Mouse (Mus musculus) kidney, postnatal 0 days (tissue): ENCODE measurements around the gene Gm45062. TPM values are rescaled to one million over a fixed set of nuclear protein-coding genes. Genes with fewer than 3 reads are reported as not detected.

ENCODE experiments used
- ATAC-seq: fragments of 200-750 bp; cut with Nextera tagmentation; replicated peaks from 2 replicates; pipeline ENCODE4 v1.8.0; 2017; ENCODE audit warnings: low read depth, moderate number of reproducible peaks, moderate TSS enrichment, moderate library complexity; ENCODE audit not compliant: low FRiP score
- DNase-seq: peaks from one replicate; pipeline ENCODE4 v3.0.0-alpha.2; 2016; ENCODE audit warnings: low spot score
- H3K27ac ChIP-seq: fragments of 300-500 bp; sonication (generic); 2 replicates; pipeline ENCODE4 v1.5.1; 2014; ENCODE audit warnings: mild to moderate bottlenecking
- H3K27me3 ChIP-seq: fragments of 300-500 bp; sonication (generic); 2 replicates; pipeline ENCODE4 v1.6.1; 2014; ENCODE audit warnings: low read length, mixed read lengths; ENCODE audit not compliant: insufficient read depth
- H3K36me3 ChIP-seq: fragments of 300-500 bp; sonication (generic); 2 replicates; pipeline ENCODE4 v1.6.1; 2014; ENCODE audit warnings: low read length, mixed read lengths; ENCODE audit not compliant: insufficient read depth
- H3K4me1 ChIP-seq: fragments of 300-500 bp; sonication (generic); replicated peaks from 2 replicates; pipeline ENCODE4 v1.6.1; 2014; ENCODE audit warnings: antibody characterized with exemption, low read length, mixed read lengths; ENCODE audit not compliant: insufficient read depth
- H3K4me2 ChIP-seq: fragments of 300-500 bp; sonication (generic); 2 replicates; pipeline ENCODE4 v1.6.1; 2014; ENCODE audit warnings: mild to moderate bottlenecking, low read length, moderate library complexity, mixed read lengths
- H3K4me3 ChIP-seq: fragments of 300-500 bp; sonication (generic); replicated peaks from 2 replicates; pipeline ENCODE4 v1.5.1; 2014; ENCODE audit warnings: low read depth, low read length
- H3K9ac ChIP-seq: fragments of 300-500 bp; sonication (generic); 2 replicates; pipeline ENCODE4 v1.6.1; 2014; ENCODE audit warnings: low read depth, low read length
- H3K9me3 ChIP-seq: fragments of 300-500 bp; sonication (generic); replicated peaks from 2 replicates; pipeline ENCODE4 v1.6.1; 2016; ENCODE audit warnings: low read length, inconsistent platforms, mixed read lengths
- CTCF ChIP-seq: IDR thresholded peaks from 2 replicates; pipeline ENCODE4 v1.5.1; 2016; ENCODE audit warnings: antibody characterized with exemption, low read depth, mild to moderate bottlenecking, moderate library complexity
- WGBS: fragments of 180-500 bp; shearing (Covaris S2); extraction: QIAGEN DNeasy Blood & Tissue Kit; methylation state at CpG from one replicate; pipeline ENCODE4 v1.1.7; 2014; 5-methylcytosine and 5-hydroxymethylcytosine counted together
- polyA plus RNA-seq: library from polyadenylated mRNA; unstranded; fragments of >200 nt; fragmentation: Nextera tagmentation; extraction: Ambion mirVana; gene quantifications from 2 replicates; pipeline ENCODE4 v1.2.1, GENCODE M21; 2015

Gene Gm45062
- polyA plus RNA-seq, 1 experiment from 2014 or later = 5.0 TPM

DNA sequence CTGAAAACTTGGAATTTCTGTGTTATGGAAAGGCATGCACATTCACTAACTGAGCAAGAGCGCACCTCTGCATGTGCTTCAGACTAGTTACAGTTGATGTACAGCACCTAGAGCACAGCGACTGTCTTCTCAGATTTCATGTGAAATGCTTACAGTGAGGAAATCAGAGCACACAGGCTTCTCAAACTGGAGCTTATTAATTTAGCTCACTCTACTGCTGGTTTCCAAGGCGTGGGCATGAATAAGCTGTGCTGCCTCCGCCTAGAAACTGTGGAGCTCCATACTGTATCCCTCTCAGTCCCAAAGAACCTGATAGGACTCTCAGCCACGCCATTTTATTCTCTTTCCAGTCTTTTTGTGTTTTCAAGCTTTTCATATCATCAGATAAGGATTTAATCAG lies 143.9 kb downstream of the Gm45062 start:
- Histone ChIP-seq H3K27ac (no peak overlapping the region), H3K27me3 (no peaks in the 10 kb centered on the region), H3K4me2 (no peak overlapping the region), H3K9ac (no peak overlapping the region), H3K9me3 (no peaks in the 10 kb centered on the region), H3K4me3 (no peak overlapping the region), H3K4me1 (no peaks in the 10 kb centered on the region), H3K36me3 (no peaks in the 10 kb centered on the region)
- 80% methylated on average over 5 of the region's 5 CpGs for WGBS
- TF ChIP-seq CTCF = no peak
- ATAC-seq (no peak), DNase-seq (no peak)

- H3K27ac ChIP-seq = no peak overlapping the region
- 84% methylated on average over 5 of the region's 5 CpGs for WGBS
- H3K4me1 ChIP-seq = no peaks in the 10 kb centered on the region
- H3K27me3 ChIP-seq = no peaks in the 10 kb centered on the region
- H3K9me3 ChIP-seq = no peaks in the 10 kb centered on the region
- DNase-seq (no peak), ATAC-seq (no peak)
- no peak overlapping the region for H3K4me3 ChIP-seq
- H3K4me2 ChIP-seq = no peak overlapping the region
- no peaks in the 10 kb centered on the region for H3K36me3 ChIP-seq
- TF ChIP-seq CTCF = no peak
- H3K9ac ChIP-seq = no peak overlapping the region
These were observed 146.6 kb downstream of the Gm45062 start for GRCm38 (mm10) chr6:8405844-8406243.

- no peak overlapping the region for H3K4me3 ChIP-seq
- ATAC-seq (no peak), DNase-seq (no peak)
- no peaks in the 10 kb centered on the region for H3K4me1 ChIP-seq
- H3K4me2 ChIP-seq = no peak overlapping the region
- H3K27ac ChIP-seq = no peak overlapping the region
- no peak overlapping the region for H3K9ac ChIP-seq
- H3K27me3 ChIP-seq = no peaks in the 10 kb centered on the region
- TF ChIP-seq CTCF = no peak
- H3K36me3 ChIP-seq = no peaks in the 10 kb centered on the region
- H3K9me3 ChIP-seq = no peaks in the 10 kb centered on the region
- 81% methylated on average over 2 of the region's 2 CpGs for WGBS
These were observed 149.1 kb downstream of the Gm45062 start for GRCm38 (mm10) chr6:8408332-8408731.

GRCm38 (mm10) chr6:8409865-8410264 lies 150.6 kb downstream of the Gm45062 start:
- H3K27me3 ChIP-seq = no peaks in the 10 kb centered on the region
- H3K9me3 ChIP-seq = no peaks in the 10 kb centered on the region
- H3K4me1 ChIP-seq = no peaks in the 10 kb centered on the region
- TF ChIP-seq CTCF = no peak
- H3K27ac ChIP-seq = no peak overlapping the region
- H3K9ac ChIP-seq = no peak overlapping the region
- ATAC-seq (no peak), DNase-seq (no peak)
- WGBS = 90% methylated on average over 4 of the region's 4 CpGs
- H3K36me3 ChIP-seq = no peaks in the 10 kb centered on the region
- no peak overlapping the region for H3K4me3 ChIP-seq
- H3K4me2 ChIP-seq = no peak overlapping the region

DNA sequence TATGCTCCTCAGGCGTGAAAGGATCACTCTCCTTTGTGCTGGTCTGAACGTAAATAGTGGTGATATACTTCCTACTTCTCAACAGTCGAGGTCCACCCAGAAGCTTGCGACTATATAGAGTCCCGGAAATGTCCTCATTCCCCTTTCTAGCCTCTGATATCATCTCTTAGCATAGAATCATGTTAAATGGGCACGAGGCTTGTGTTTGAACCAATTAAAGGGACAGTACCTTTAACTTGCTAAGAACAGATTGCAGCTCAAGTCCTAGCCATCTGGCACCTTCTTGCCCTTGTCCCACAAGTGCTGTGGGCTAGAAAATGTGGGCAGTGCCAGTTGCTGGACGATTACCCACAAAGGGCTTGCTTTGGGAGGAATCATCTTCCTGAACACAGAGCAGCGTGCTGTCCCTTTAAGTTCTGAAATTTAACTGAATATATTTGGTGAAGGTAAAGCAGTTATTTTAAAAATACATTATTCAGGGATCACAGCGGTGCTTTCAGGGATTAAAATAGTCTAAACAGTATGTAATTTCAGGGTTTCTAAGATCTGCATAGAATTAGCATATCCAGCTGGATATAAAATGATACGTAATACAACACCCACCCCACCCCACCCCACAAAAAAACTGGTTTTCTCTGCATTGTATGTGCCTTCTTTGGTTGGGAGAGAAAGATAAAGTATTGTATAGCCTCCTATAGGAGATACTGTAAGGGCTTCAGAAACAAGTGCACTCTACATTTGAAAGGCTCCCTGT lies 153.8 kb downstream of the Gm45062 start:
- Histone ChIP-seq H3K4me2 (no peak overlapping the region), H3K27me3 (no peaks in the 10 kb centered on the region), H3K9ac (no peak overlapping the region), H3K4me3 (no peak overlapping the region), H3K4me1 (no peaks in the 10 kb centered on the region), H3K27ac (no peak overlapping the region), H3K9me3 (no peaks in the 10 kb centered on the region), H3K36me3 (no peaks in the 10 kb centered on the region)
- WGBS = 54% methylated on average over 10 of the region's 10 CpGs
- DNase-seq = no peak
- no peak for TF ChIP-seq CTCF
- ATAC-seq = no peak

- no peaks in the 10 kb centered on the region for H3K9me3 ChIP-seq
- H3K27me3 ChIP-seq = no peaks in the 10 kb centered on the region
- H3K27ac ChIP-seq = no peak overlapping the region
- no peak for TF ChIP-seq CTCF
- no peak overlapping the region for H3K4me3 ChIP-seq
- H3K4me1 ChIP-seq = no peaks in the 10 kb centered on the region
- no peak for DNase-seq
- H3K9ac ChIP-seq = 0 out of 2 replicates have a peak overlapping the region, but pooled peaks have one; percentile 28
- no peak for ATAC-seq
- H3K4me2 ChIP-seq = peak overlapping the region; percentile 21; the same call in 1 of the 2 replicates
- 50% methylated on average over 9 of the region's 9 CpGs for WGBS
- no peaks in the 10 kb centered on the region for H3K36me3 ChIP-seq
These were observed 154.8 kb downstream of the Gm45062 start for GRCm38 (mm10) chr6:8414020-8414419.
